Comparison of ENCODE assay signal across 12 mouse cellular contexts in genomic region chr3:142528116-142528515, GRCm38 (mm10).
"Had no signal": no experiment of that assay in that cellular context is flagged by ENCODE, and none has a peak within 500 bp of the region (broad histone marks: within the 10 kb centered on the region; RNA-seq: fewer than 3 reads in every experiment).

No protein-coding gene starts in this region.

- DNase-seq: gastrocnemius, adult 2 months; gastrocnemius, postnatal 10 days; gastrocnemius, postnatal 25 days; heart, postnatal 36 days; kidney, adult 18-20 months; kidney, adult 8-10 months; kidney, postnatal 10 days; kidney, postnatal 25 days; kidney, postnatal 4 days; liver; liver, embryonic 13.5 days; liver, postnatal 0 days had no signal
